Mouse (Mus musculus): ENCODE data around the gene Tbc1d10b.

DNA sequence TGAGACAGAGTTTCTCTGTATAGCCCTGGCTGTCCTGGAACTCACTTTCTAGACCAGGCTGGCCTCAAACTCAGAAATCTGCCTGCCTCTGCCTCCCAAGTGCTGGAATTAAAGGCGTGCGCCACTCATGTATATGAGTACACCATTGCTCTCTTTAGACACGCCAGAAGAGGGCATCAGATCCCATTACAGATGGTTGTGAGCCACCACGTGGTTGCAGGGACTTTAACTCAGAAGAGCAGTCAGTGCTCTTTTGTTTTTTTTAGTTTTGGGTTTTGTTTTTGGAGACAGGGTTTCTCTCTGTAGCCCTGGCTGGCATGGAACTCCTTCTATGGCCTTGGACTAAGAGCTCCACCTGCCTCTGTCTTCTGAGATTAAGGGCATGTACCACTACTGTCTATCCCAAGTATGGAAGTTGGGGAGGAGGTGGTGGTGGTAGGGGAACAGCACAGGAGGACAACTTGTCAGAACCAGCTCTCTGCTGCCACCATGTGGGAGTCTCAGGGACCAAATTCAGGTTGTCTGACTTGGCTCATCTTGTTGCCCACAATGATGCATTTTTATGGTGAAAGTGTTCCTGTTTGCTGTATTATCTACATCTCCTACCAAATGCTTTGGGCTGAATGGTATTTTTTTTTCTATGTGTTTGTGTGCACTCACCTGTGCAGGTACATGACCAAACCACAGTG is 20.5 kb upstream of the Tbc1d10b start:
- no peak for TF ChIP-seq POLR2A (IDR thresholded peaks at IDR 0.05; ENCODE audit: low read depth, low read length)
- peak; percentile 95 for TF ChIP-seq CTCF (conservative IDR thresholded peaks at IDR 0.05; ENCODE audit: insufficient read depth, insufficient read length, low read depth, low read length)
